Mouse (Mus musculus) hindbrain, postnatal 0 days (tissue): ENCODE data around the gene Rras. TPM values are rescaled to one million over a fixed set of nuclear protein-coding genes. Genes with fewer than 3 reads are reported as not detected.

Experiments used
- ATAC-seq: fragments of 200-750 bp; cut with Nextera tagmentation; 2 replicates; pipeline ENCODE4 v1.8.0; 2017; ENCODE audit warnings: mild to moderate bottlenecking, moderate TSS enrichment, moderate library complexity
- DNase-seq: peaks from one replicate; pipeline ENCODE4 v3.0.0-alpha.2; 2015; ENCODE audit warnings: low spot score
- H3K27ac ChIP-seq: fragments of 300-500 bp; sonication (generic); 2 replicates; pipeline ENCODE4 v1.5.1; 2014; ENCODE audit warnings: mild to moderate bottlenecking
- H3K27me3 ChIP-seq: fragments of 300-500 bp; sonication (generic); 2 replicates; pipeline ENCODE4 v1.6.1; 2014; ENCODE audit warnings: low read length, mixed read lengths; ENCODE audit not compliant: insufficient read depth
- H3K36me3 ChIP-seq: fragments of 300-500 bp; sonication (generic); 2 replicates; pipeline ENCODE4 v1.6.1; 2014; ENCODE audit warnings: low read length, mixed read lengths; ENCODE audit not compliant: insufficient read depth
- H3K4me1 ChIP-seq: fragments of 300-500 bp; sonication (generic); 2 replicates; pipeline ENCODE4 v1.6.1; 2014; ENCODE audit warnings: antibody characterized with exemption, low read length, mixed read lengths; ENCODE audit not compliant: insufficient read depth
- H3K4me2 ChIP-seq: fragments of 300-500 bp; sonication (generic); 2 replicates; pipeline ENCODE4 v1.6.1; 2014; ENCODE audit warnings: low read depth, mild to moderate bottlenecking, low read length, moderate library complexity, mixed read lengths
- H3K4me3 ChIP-seq: fragments of 300-500 bp; sonication (generic); 2 replicates; pipeline ENCODE4 v1.5.1; 2014; ENCODE audit warnings: low read length
- H3K9ac ChIP-seq: fragments of 300-500 bp; sonication (generic); replicated peaks from 2 replicates; pipeline ENCODE4 v1.6.1; 2014; ENCODE audit warnings: mild to moderate bottlenecking, low read length, moderate library complexity, mixed read lengths
- H3K9me3 ChIP-seq: fragments of 300-500 bp; sonication (generic); 2 replicates; pipeline ENCODE4 v1.6.1; 2016; ENCODE audit warnings: low read length, mixed read lengths
- CTCF ChIP-seq: IDR thresholded peaks from 2 replicates; pipeline ENCODE4 v1.5.1; 2016; ENCODE audit warnings: antibody characterized with exemption, control low read depth, low read depth
- WGBS: fragments of 180-500 bp; shearing (Covaris S2); extraction: QIAGEN DNeasy Blood & Tissue Kit; methylation state at CpG from one replicate; pipeline ENCODE4 v1.1.7; 2014; 5-methylcytosine and 5-hydroxymethylcytosine counted together
- polyA plus RNA-seq: library from polyadenylated mRNA; unstranded; fragments of >200 nt; fragmentation: Nextera tagmentation; extraction: Ambion mirVana; gene quantifications from 2 replicates; pipeline ENCODE4 v1.2.1, GENCODE M21; 2015
- total RNA-seq: library from RNA; depleted of rRNA; stranded (reverse); fragments of >200 nt; gene quantifications from 2 replicates; pipeline ENCODE4 v1.2.3, GENCODE M21; 2014

Gene Rras
- total and polyA plus RNA-seq, 2 experiments from 2014 or later: 16.9 to 18.6 TPM

- no peak overlapping the region for H3K9ac ChIP-seq
- WGBS: 75% methylated on average over 8 of the region's 8 CpGs
- ATAC-seq: no peak
- H3K27me3 ChIP-seq: no peaks in the 10 kb centered on the region
- H3K4me3 ChIP-seq: no peak overlapping the region
- no peaks in the 10 kb centered on the region for H3K4me1 ChIP-seq
- H3K36me3 ChIP-seq: peaks cover 36% of the 10 kb centered on the region
- H3K4me2 ChIP-seq: no peak overlapping the region
- H3K27ac ChIP-seq: peak overlapping the region; percentile 52; the same call in 1 of the 2 replicates
- TF ChIP-seq CTCF: no peak
- H3K9me3 ChIP-seq: no peaks in the 10 kb centered on the region
- DNase-seq: no peak
Measured at GRCm38 (mm10) chr7:45025601-45026220, 8.0 kb downstream of the Rras start.

DNA sequence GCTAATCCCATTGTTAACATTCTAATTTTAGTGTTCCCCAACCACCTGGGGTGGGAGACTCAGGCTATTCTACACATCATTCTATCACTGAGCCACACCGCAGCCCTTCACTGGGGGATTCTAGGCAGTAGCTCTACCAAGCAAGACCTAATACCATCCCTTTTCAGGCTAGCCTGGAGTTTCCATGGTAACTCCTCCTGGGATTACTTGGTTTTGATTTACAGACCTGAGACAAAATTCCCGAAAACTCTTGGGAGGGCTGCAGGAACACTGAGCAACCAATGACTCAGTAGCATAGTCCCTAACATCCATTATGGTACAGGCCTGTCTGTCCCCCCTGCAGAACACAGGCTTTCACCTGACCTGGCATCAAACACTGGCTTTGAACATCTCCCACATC, 8.5 kb downstream of the Rras start:
- 39% methylated on average over 2 of the region's 2 CpGs for WGBS

DNA sequence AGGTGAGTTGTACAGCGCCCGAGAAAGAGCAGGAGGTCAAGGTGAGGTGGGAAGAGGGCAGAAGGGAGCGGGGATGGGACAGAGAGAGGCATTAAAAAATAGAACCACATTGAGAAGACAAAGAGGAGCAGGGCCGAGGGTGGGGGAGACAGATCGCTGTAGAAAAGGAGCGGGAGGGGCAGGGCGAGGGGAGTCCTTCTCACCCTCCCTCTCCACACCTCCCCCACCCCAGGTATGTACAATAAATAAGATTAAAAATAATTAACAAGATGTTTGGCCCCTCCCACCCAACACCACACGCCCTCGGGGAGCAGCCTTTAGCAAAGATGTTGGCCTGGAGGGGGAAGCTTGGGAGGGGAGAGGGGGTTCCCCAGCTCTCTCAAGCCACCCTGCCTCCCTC, 10.0 kb downstream of the Rras start:
- H3K4me2 ChIP-seq: no peak overlapping the region
- ATAC-seq (no peak; the same call in 1 of the 2 replicates), DNase-seq (no peak)
- H3K4me1 ChIP-seq: no peaks in the 10 kb centered on the region
- H3K27ac ChIP-seq: no peak overlapping the region
- no peak for TF ChIP-seq CTCF
- H3K4me3 ChIP-seq: no peak overlapping the region
- 92% methylated on average over 9 of the region's 9 CpGs for WGBS
- H3K36me3 ChIP-seq: peaks cover 54% of the 10 kb centered on the region
- H3K9ac ChIP-seq: no peak overlapping the region
- H3K27me3 ChIP-seq: no peaks in the 10 kb centered on the region
- no peaks in the 10 kb centered on the region for H3K9me3 ChIP-seq

More for the DNA sequence above, 8.5 kb downstream of the Rras start:
- ATAC-seq (peak; percentile 48; the same call in 1 of the 2 replicates), DNase-seq (peak; percentile 56)
- H3K9me3 ChIP-seq: no peaks in the 10 kb centered on the region
- no peaks in the 10 kb centered on the region for H3K4me1 ChIP-seq
- H3K9ac ChIP-seq: no peak overlapping the region
- peaks cover 42% of the 10 kb centered on the region for H3K36me3 ChIP-seq
- H3K27me3 ChIP-seq: no peaks in the 10 kb centered on the region
- no peak for TF ChIP-seq CTCF
- H3K4me2 ChIP-seq: no peak overlapping the region
- no peak overlapping the region for H3K4me3 ChIP-seq
- H3K27ac ChIP-seq: peak overlapping the region; percentile 52; the same call in 1 of the 2 replicates

- no peak for ATAC-seq
- 89% methylated on average over 11 of the region's 11 CpGs for WGBS
- H3K36me3 ChIP-seq: peaks cover 60% of the 10 kb centered on the region
Measured at GRCm38 (mm10) chr7:45028351-45028750, 10.6 kb downstream of the Rras start.

GRCm38 (mm10) chr7:45029995-45030394, 12.2 kb downstream of the Rras start:
- H3K4me3 ChIP-seq: no peak overlapping the region
- no peak for ATAC-seq
- TF ChIP-seq CTCF: no peak
- DNase-seq: no peak
- H3K4me2 ChIP-seq: no peak overlapping the region
- no peaks in the 10 kb centered on the region for H3K27me3 ChIP-seq
- H3K4me1 ChIP-seq: no peaks in the 10 kb centered on the region
- H3K9me3 ChIP-seq: no peaks in the 10 kb centered on the region
- 92% methylated on average over 6 of the region's 6 CpGs for WGBS
- no peak overlapping the region for H3K27ac ChIP-seq
- H3K36me3 ChIP-seq: peaks cover 76% of the 10 kb centered on the region
- no peak overlapping the region for H3K9ac ChIP-seq

More at GRCm38 (mm10) chr7:45028351-45028750, 10.6 kb downstream of the Rras start:
- no peak for DNase-seq
- no peak for TF ChIP-seq CTCF
- Histone ChIP-seq H3K9me3 (no peaks in the 10 kb centered on the region), H3K4me1 (no peaks in the 10 kb centered on the region), H3K4me3 (no peak overlapping the region), H3K27me3 (no peaks in the 10 kb centered on the region), H3K27ac (no peak overlapping the region), H3K9ac (no peak overlapping the region), H3K4me2 (no peak overlapping the region)

DNA sequence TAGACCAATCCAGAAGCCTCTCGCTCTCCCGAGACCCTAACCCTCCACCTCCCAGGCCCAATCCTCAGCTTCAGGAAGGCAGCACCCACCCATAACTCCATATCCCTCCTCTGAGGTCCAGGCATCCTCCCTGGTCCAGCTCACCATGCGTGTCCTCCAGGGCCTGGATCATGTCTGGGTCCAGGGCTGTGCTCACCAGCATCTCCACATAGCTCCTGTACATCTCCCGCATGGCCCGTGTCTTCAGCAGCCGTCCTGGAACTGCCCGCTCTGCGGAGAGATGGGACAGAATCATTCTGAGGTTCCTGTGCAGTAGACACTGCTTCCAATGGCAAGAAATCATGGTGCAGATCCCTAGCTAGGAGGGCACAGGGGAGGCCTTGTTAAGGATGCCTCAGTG, 13.1 kb downstream of the Rras start:
- H3K9ac ChIP-seq: no peak overlapping the region
- DNase-seq (no peak), ATAC-seq (no peak)
- 94% methylated on average over 8 of the region's 8 CpGs for WGBS
- H3K4me2 ChIP-seq: no peak overlapping the region
- H3K27ac ChIP-seq: no peak overlapping the region
- H3K36me3 ChIP-seq: peaks cover 85% of the 10 kb centered on the region
- no peak for TF ChIP-seq CTCF
- H3K4me3 ChIP-seq: no peak overlapping the region
- H3K4me1 ChIP-seq: no peaks in the 10 kb centered on the region
- no peaks in the 10 kb centered on the region for H3K27me3 ChIP-seq
- no peaks in the 10 kb centered on the region for H3K9me3 ChIP-seq

- ATAC-seq: no peak
- Histone ChIP-seq H3K36me3 (peaks cover 79% of the 10 kb centered on the region), H3K4me3 (no peak overlapping the region), H3K27me3 (no peaks in the 10 kb centered on the region), H3K9ac (no peak overlapping the region), H3K4me2 (no peak overlapping the region), H3K9me3 (no peaks in the 10 kb centered on the region), H3K4me1 (no peaks in the 10 kb centered on the region), H3K27ac (no peak overlapping the region)
- DNase-seq: no peak
- TF ChIP-seq CTCF: no peak
- 92% methylated on average over 19 of the region's 19 CpGs for WGBS
Measured at GRCm38 (mm10) chr7:45033722-45034359, 16.1 kb downstream of the Rras start.
